Mouse (Mus musculus) megakaryocyte-erythroid progenitor cell, adult 5-6 weeks (primary cell): Measurements from ENCODE around the gene Timm50. TPM values are rescaled to one million over a fixed set of nuclear protein-coding genes. Genes with fewer than 3 reads are reported as not detected.
A peak's percentile ranks its signal among the peaks of the same experiment; 100 is the strongest.

Experiments
- ATAC-seq: replicated peaks from 2 replicates; pipeline ENCODE4 v1.8.0; 2016; ENCODE audit warnings: mild to moderate bottlenecking, inconsistent platforms; ENCODE audit not compliant: severe bottlenecking, poor library complexity, low FRiP score, low TSS enrichment
- total RNA-seq, 2 experiments: library from RNA; stranded (forward) in 1 of 2; stranded (reverse) in 1 of 2; fragments of 200-1000, 215-1000 nt in 1 of 2; fragments of >200 nt in 1 of 2; fragmentation: Nextera tagmentation in 1 of 2; gene quantifications; 2 replicates each; pipeline ENCODE4 v1.2.3; 2014 to 2017

Gene Timm50
- total RNA-seq, 2 experiments from 2014 or later = 66.9 to 77.5 TPM

GRCm38 (mm10) chr7:28277615-28278278 lies 34.1 kb downstream of the Timm50 start, which contains the start of gene Eid2b:
Eid2b (plus strand) TSS chr7:28277739.
- ATAC-seq = peak; percentile 88

DNA sequence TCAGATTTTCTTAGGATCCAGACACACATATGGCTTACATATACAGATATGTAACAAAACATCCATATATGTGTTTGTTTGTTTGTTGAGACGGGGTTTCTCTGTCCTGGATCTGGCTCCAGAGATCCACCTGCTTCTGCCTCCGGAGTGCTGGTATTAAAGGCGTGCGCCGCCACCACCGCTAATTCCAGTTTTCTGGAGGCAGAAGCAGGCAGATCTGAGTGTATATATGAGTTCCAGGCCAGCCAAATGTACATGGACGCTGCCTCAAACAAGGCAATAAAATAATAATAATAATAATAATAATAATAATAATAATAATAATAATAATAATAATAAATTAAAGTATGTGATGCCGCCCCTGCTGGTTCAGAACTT lies 34.6 kb downstream of the Timm50 start:
- no peak for ATAC-seq

- ATAC-seq = no peak
These were observed 40.1 kb downstream of the Timm50 start for GRCm38 (mm10) chr7:28271761-28272160.

DNA sequence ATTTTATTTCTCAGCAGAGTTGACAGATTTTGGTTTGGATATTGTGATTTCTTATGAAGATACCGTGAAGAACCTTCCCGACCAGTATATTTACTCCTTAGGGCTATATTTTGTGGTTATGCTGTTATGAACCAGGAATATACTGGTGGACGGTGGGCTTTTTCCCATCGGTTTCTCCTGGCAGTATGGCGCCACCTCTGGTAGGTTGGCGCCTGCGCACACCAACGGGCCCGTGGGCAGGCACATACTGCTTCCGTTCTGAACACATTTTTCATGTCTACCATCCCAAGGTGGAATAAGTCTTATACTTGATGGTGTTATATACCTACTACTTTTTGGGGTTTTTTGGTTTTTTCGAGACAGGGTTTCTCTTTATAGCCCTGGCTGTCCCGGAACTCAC lies 42.5 kb downstream of the Timm50 start:
- ATAC-seq = no peak

GRCm38 (mm10) chr7:28268576-28268975 lies 43.3 kb downstream of the Timm50 start:
- ATAC-seq = no peak

- ATAC-seq = no peak
These were observed 43.8 kb downstream of the Timm50 start for GRCm38 (mm10) chr7:28268042-28268531.

GRCm38 (mm10) chr7:28267129-28268041 lies 44.5 kb downstream of the Timm50 start, which contains the start of gene Eid2:
Eid2 (plus strand) TSS chr7:28267881.
- no peak for ATAC-seq

DNA sequence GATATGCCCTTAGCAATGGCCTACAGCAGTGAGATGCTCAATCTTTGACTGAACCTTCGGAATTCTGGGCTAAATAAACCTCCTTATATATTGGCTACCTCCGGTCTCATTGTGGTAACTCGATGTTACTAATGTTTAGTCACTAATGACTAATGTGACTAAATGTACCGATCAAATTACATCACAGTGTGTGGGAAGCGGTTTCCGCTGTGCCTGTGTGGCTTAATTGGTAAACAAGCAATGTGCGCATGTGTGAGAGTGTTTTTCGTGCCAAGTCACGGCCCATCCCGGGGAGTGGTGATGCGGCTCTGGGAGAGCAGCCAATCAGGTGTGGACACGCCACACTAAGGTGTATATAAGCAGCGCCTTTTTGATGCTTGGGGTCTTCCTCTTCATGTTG lies 46.5 kb downstream of the Timm50 start:
- no peak for ATAC-seq

GRCm38 (mm10) chr7:28263786-28264185 lies 48.1 kb downstream of the Timm50 start:
- ATAC-seq = peak; percentile 86

- ATAC-seq = no peak
These were observed 49.0 kb downstream of the Timm50 start for GRCm38 (mm10) chr7:28262861-28263260.

Other genes with a start within 250 kb of the Timm50 start
- not detected in 2 replicates for gene Fcgbp, start 240.8 kb downstream of the Timm50 start, total RNA-seq (2014; fragmentation: Nextera tagmentation)
- gene Fcgbp, start 240.8 kb downstream of the Timm50 start, total RNA-seq (2017) = not detected in 2 replicates
- not detected in 2 replicates for gene 9530053A07Rik, start 182.6 kb downstream of the Timm50 start, total RNA-seq (2014; fragmentation: Nextera tagmentation)
- gene 9530053A07Rik, start 182.6 kb downstream of the Timm50 start, total RNA-seq (2017) = not detected in 2 replicates
- 328 and 406 TPM in 2 replicates for gene Fbl, start 142.4 kb downstream of the Timm50 start, total RNA-seq (2014; fragmentation: Nextera tagmentation)
- 265 and 312 TPM in 2 replicates for gene Fbl, start 142.4 kb downstream of the Timm50 start, total RNA-seq (2017)
- gene Dyrk1b, start 132.6 kb downstream of the Timm50 start, total RNA-seq (2014; fragmentation: Nextera tagmentation) = 8.4 and 8.7 TPM in 2 replicates
- gene Dyrk1b, start 132.6 kb downstream of the Timm50 start, total RNA-seq (2017) = 2.6 and 3.1 TPM in 2 replicates
- 2.2 and 4.2 TPM in 2 replicates for gene Eid2, start 44.2 kb downstream of the Timm50 start, total RNA-seq (2014; fragmentation: Nextera tagmentation)
- 2.0 and 2.9 TPM in 2 replicates for gene Eid2, start 44.2 kb downstream of the Timm50 start, total RNA-seq (2017)
- 2.1 and 2.9 TPM in 2 replicates for gene Eid2b, start 34.3 kb downstream of the Timm50 start, total RNA-seq (2014; fragmentation: Nextera tagmentation)
- 0.38 and 1.4 TPM in 2 replicates for gene Eid2b, start 34.3 kb downstream of the Timm50 start, total RNA-seq (2017)
- not detected in 2 replicates for gene Selenov, start 20.9 kb downstream of the Timm50 start, total RNA-seq (2014; fragmentation: Nextera tagmentation)
- gene Selenov, start 20.9 kb downstream of the Timm50 start, total RNA-seq (2017) = not detected in 2 replicates
- 0.45 TPM in 1 of 2 replicates, not detected in the other for gene Dll3, start 9.8 kb downstream of the Timm50 start, total RNA-seq (2014; fragmentation: Nextera tagmentation)
- not detected in 2 replicates for gene Dll3, start 9.8 kb downstream of the Timm50 start, total RNA-seq (2017)
- 87.6 and 113 TPM in 2 replicates for gene Supt5, start 26.7 kb upstream of the Timm50 start, total RNA-seq (2014; fragmentation: Nextera tagmentation)
- gene Supt5, start 26.7 kb upstream of the Timm50 start, total RNA-seq (2017) = 68.5 and 79.4 TPM in 2 replicates
- 3,991 and 4,625 TPM in 2 replicates for gene Rps16, start 38.6 kb upstream of the Timm50 start, total RNA-seq (2014; fragmentation: Nextera tagmentation)
- 881 and 1,091 TPM in 2 replicates for gene Rps16, start 38.6 kb upstream of the Timm50 start, total RNA-seq (2017)
- gene Plekhg2, start 60.5 kb upstream of the Timm50 start, total RNA-seq (2014; fragmentation: Nextera tagmentation) = 4.1 and 7.7 TPM in 2 replicates
- gene Plekhg2, start 60.5 kb upstream of the Timm50 start, total RNA-seq (2017) = 0.19 and 2.3 TPM in 2 replicates
- gene Zfp36, start 68.2 kb upstream of the Timm50 start, total RNA-seq (2014; fragmentation: Nextera tagmentation) = 13.4 and 15.3 TPM in 2 replicates
- gene Zfp36, start 68.2 kb upstream of the Timm50 start, total RNA-seq (2017) = 26.9 and 33.7 TPM in 2 replicates
- 22.3 and 28.9 TPM in 2 replicates for gene Med29, start 80.6 kb upstream of the Timm50 start, total RNA-seq (2014; fragmentation: Nextera tagmentation)
- gene Med29, start 80.6 kb upstream of the Timm50 start, total RNA-seq (2017) = 9.9 and 16.0 TPM in 2 replicates
- gene Paf1, start 80.9 kb upstream of the Timm50 start, total RNA-seq (2014; fragmentation: Nextera tagmentation) = 65.0 and 84.6 TPM in 2 replicates
- gene Paf1, start 80.9 kb upstream of the Timm50 start, total RNA-seq (2017) = 129 and 149 TPM in 2 replicates
- gene Gmfg, start 125.4 kb upstream of the Timm50 start, total RNA-seq (2014; fragmentation: Nextera tagmentation) = 79.4 and 81.5 TPM in 2 replicates
- 179 and 328 TPM in 2 replicates for gene Gmfg, start 125.4 kb upstream of the Timm50 start, total RNA-seq (2017)
- gene Lrfn1, start 139.9 kb upstream of the Timm50 start, total RNA-seq (2014; fragmentation: Nextera tagmentation) = 0.44 and 0.82 TPM in 2 replicates
- 0.08 and 0.09 TPM in 2 replicates for gene Lrfn1, start 139.9 kb upstream of the Timm50 start, total RNA-seq (2017)
- not detected in 2 replicates for gene Ifnl2, start 198.4 kb upstream of the Timm50 start, total RNA-seq (2014; fragmentation: Nextera tagmentation)
- gene Ifnl2, start 198.4 kb upstream of the Timm50 start, total RNA-seq (2017) = not detected in 2 replicates
- not detected in 2 replicates for gene Ifnl3, start 210.8 kb upstream of the Timm50 start, total RNA-seq (2014; fragmentation: Nextera tagmentation)
- gene Ifnl3, start 210.8 kb upstream of the Timm50 start, total RNA-seq (2017) = not detected in 2 replicates
- gene Sycn, start 228.8 kb upstream of the Timm50 start, total RNA-seq (2014; fragmentation: Nextera tagmentation) = not detected in 2 replicates
- not detected in 2 replicates for gene Sycn, start 228.8 kb upstream of the Timm50 start, total RNA-seq (2017)
- 2.1 TPM in 1 of 2 replicates, not detected in the other for gene Nccrp1, start 235.2 kb upstream of the Timm50 start, total RNA-seq (2014; fragmentation: Nextera tagmentation)
- gene Nccrp1, start 235.2 kb upstream of the Timm50 start, total RNA-seq (2017) = not detected in 2 replicates